Mouse (Mus musculus) cerebral cortex, adult 2 months (tissue): ENCODE results near the gene Vinac1.

ENCODE experiments used
- WGBS: fragments of 180-500 bp; shearing (Covaris S2); methylation state at CpG from one replicate; pipeline ENCODE4 v1.1.7; 2018; 5-methylcytosine and 5-hydroxymethylcytosine counted together

Vinac1 gene

DNA sequence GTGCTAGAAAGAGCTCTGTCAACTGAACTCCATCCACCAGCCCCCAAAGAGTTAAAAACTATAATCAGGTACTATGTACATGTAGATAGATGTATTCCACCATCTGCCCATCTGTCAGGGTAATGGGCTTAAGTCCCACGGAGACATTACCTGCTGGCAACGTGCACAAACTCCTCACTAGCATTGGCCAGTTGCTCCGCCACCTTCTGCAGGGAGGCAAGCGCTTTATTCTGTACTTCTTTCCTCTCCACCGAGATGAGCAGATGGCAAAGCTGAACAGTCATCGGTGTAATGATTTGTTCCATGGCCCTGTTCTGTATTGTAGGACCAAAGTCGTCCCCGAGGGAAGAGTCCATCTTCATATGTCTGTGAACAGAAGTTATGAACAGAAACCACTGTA lies at the start of gene Vinac1:
Gene Vinac1, minus strand, starts transcription at position 362 of the 400 bp plus-strand sequence.
- 78% methylated on average over 8 of the region's 8 CpGs for WGBS

DNA sequence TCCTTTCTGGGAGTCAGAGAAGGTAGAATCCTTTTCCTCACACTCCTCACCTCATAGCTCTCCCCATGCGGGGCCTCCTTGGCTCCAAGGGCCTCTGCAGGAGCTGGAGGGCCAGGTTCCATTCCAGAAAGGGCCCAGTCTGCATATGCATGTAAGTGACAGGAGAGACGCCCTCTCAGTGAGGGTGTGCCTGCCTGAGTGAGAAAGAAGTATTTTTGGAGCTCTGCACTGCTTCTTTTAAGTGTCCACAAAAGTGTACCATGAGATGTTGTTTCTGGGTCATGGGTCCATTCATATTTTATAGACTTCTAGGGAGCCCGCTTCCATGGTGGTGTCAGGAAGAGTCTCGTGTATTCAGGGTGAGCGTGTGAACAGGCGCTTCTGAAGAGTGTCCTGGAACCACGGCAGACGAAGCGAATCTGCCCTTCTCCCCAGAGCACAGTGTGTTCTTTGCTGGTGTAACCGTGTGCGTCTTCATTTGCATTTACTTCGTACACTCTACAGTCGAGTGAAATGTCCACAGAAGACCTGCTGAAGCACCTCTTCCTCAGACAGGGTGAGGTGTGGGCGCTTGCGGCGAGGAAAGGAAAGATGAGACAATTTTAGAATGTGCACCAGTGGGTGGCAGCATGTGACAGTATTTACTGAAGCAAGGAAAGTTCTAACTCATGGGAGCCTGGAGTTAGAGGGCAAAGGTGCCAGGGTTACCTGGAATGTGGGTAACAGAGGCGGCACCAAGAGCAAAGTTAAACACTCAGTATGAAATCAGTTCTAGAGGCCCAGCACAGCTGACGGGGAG lies 46.2 kb upstream of the Vinac1 start:
- 53% methylated on average over 18 of the region's 18 CpGs for WGBS

DNA sequence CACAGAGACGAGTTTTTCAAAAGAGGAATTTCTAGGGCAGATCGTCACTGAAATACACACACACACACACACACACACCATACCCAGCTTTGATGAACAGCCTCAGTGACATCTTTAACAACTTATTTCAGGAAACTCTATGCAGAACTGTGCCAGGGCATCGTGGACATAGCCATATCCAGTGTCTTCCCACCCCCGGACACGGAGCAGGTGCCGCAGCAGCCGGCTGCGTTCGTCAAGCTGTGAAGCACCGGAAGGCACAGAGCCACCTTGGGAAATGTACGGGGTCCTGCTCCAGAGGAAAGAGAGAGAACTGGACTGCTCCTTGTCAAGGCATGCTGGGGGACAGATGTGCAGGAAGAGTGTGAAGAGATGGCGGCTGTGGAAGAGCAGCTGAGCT lies 44.8 kb upstream of the Vinac1 start:
- WGBS, result 49% methylated on average over 12 of the region's 12 CpGs

DNA sequence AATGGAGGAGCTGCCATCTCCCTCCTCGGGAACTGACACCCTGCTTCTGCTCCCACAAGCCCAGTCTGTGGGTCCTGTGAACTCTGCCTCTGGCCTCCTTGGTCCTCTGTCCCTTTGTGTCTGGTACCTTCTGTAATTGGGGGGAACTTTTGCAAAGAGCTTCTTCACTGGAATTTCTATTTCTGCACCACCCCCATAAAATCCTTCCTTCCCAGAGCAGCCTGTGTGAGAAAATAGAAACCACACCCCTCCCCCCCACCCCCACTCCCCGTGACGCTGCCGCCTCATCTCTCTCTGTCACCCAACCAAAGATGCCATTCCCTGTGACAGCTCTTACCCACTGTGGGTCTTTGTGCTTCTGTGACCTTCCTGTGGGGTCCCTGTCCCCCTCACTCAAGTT lies 42.4 kb upstream of the Vinac1 start:
- WGBS, result 43% methylated on average over 4 of the region's 4 CpGs

DNA sequence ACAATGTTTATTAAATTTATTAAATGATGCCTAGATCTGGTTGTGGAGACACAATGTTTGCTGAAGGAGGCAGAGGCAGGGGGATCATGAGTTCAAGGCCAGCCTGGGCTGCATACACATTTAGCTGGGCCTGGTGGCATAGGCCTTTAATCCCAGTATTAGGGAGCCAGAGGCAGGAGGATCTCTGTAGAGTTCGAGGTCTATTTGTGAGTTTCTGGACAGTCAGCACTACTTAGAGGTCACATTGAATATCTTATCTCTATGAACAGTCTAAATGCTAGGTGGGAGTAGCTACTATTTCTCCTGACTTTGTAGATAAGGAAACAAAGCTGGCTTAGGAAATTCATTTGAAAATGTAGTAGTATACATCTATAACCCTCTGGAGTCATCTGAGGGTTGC lies 39.5 kb upstream of the Vinac1 start:
- 92% methylated on average over 1 of the region's 1 CpGs for WGBS

DNA sequence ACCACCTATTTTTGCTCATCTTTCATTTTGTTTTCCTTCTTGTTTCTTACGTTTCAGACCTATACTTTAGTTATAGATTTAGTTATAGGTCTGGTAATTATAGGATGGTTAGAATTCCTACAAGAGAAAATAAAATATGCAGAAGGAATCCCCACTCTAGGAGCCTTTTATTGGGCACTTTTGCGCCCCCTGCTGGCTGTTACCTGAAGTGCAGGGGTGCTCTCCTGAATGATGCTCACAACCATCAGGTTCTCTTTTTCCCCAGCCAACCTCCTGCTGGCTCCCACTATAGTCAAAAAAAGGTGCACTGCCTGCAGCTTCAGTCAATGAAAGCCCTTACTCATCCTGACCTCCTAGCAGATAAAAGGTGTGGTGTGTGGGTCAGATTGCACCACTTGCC lies 37.0 kb upstream of the Vinac1 start:
- 55% methylated on average over 2 of the region's 2 CpGs for WGBS

DNA sequence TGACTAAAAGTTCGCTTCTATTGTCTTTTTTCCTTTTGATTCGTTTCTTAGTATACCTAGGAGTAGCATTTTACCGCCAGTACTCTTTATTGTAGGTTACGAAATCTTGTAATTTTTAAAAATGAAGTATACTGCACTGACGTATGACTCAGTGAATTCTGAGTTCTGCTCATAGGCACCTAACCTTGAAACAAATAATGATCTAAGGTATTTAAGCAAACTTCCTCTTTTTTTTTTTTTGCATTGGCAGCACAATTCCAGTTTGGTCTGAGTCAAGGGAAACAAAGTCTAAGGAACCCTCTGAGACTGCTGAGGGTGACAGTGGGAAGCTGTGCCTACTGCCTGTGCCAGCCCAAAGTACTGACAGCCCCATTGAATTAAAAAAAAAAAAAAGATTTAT lies 35.5 kb upstream of the Vinac1 start:
- 90% methylated on average over 5 of the region's 5 CpGs for WGBS

DNA sequence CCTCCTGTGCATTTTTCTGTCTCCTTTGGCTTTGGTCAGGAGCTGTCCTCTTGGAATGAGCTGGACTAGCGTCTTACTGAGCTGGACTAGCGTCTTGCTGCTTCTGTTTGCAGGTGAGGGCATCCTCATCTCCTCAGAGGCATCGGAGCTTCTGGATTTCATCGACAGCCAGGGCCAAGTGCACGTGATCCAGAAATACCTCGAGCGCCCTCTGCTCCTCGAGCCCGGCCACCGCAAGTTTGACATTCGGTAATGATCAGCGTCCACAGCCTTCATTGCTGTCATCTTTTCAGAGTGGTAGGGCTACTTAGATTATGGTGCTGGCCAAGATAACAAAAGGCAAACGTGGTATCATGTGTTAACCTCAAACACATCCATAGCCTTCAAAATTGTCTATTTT lies 33.1 kb upstream of the Vinac1 start:
- WGBS, result 76% methylated on average over 13 of the region's 13 CpGs

DNA sequence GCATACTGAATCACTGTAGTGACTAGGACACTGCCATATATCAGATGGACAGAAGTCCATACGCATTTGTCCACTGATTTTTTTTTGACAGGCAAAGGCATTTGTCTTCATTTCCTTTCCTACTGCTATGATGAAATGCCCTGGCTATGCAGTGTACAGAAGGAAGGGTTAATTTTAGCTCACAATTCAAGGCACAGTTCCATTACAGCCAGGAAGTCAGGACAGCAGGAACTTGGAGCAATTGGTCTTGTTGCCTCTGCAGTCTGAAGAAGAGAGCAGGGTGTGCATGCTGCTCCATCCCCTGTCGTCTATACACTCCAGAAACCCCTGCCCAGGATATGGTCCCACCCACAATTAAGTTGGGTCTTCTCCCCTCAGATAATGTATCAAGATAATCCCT lies 31.2 kb upstream of the Vinac1 start:
- 71% methylated on average over 2 of the region's 2 CpGs for WGBS

DNA sequence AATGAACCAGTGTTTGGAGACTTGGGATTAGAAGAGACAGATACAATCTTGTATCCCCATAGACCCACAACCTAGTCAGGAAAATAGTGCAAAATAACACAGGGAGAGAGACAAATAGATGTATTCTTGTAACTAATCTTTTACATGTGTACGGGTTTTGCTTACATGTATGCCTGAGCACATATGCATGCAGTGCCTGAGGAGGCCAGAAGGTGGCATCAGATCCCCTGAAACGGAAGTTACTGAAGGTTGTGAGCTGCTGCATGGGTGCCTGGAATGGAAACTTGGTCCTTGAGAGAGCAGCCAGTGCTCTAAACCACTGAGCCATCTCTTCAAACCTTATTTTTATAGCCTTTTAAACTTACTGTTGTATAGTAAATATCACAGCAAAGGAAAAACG lies 30.3 kb upstream of the Vinac1 start:
- WGBS, result 83% methylated on average over 3 of the region's 3 CpGs

DNA sequence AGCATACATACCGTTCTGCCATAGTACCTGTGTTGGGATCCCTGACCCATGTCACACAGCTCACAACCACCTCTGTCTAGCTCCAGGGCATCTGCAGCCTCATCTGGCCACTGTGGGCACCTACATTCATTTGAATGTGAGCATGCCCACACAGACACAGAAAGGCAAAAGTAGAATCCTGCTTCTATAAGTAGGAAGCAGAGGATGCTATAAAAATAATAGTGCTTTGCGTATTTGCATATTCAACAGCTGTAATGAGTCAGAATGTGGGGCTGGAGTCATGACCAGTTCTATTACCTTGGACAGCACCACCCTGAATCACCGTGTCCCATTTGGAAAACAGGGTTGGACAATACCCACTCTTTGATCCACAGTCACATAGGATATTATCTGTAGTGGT lies 22.3 kb upstream of the Vinac1 start:
- WGBS, result 58% methylated on average over 3 of the region's 3 CpGs

DNA sequence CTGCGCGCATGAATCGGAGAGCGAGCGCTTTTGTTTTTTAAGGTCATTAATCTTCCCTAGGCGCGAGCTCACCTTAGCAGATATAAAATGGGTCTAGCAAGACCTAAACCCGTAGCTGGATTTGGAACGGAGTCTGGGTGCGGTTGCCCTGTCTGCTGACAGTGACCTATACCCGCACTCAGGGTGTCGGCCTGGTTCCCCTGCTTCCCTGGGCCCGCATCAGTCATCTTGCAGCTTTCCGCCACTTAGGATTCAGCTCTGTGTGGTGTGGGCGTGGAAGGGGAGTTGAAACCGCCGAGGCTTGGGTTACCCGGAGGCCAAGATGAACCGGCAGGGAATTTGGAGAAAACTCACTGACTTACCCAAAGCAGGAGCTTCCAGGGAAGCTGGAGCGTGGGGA lies 18.4 kb upstream of the Vinac1 start:
- under 1% methylated on average over 20 of the region's 20 CpGs for WGBS

DNA sequence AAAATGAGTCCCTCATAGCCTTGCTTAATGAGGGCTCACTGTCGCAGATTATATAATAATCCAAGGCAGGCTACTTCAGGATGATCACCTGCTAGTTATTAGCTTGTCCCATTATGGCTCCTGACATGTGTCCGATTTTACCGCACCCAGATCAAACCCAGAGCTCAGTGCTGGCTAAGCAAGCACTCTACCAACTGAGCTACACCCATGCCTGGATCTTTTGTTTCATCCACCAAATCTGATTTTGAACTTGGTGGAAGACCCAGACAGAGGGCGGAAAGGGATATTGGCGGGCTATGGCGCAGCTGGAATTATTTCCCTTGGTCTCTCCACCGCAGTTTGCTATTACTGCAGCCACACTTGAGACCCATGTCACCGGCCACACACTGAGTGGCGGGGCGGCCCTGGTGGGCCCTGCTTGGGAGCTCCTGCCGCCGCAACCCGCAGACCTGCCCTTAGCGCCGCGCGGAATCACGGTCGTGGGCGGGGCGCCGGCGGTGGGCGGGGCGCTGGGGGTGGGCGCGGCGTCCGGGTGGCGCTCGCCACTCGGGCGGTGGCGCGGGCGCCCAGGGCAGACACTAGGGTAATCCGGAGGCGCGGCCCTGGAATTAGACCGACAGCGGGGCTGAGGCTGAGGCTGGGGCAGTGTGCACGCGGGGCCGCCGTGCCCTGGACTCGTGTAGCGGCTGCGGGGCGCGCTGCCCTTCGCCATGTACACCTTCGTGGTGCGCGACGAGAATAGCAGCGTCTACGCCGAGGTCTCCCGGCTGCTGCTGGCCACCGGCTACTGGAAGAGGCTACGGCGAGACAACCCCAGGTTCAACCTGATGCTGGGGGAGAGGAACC lies 17.7 kb upstream of the Vinac1 start, which contains the start of gene Ttl:
Gene Ttl, plus strand, starts transcription at position 506 of the 846 bp plus-strand sequence.
- under 1% methylated on average over 62 of the region's 62 CpGs for WGBS

DNA sequence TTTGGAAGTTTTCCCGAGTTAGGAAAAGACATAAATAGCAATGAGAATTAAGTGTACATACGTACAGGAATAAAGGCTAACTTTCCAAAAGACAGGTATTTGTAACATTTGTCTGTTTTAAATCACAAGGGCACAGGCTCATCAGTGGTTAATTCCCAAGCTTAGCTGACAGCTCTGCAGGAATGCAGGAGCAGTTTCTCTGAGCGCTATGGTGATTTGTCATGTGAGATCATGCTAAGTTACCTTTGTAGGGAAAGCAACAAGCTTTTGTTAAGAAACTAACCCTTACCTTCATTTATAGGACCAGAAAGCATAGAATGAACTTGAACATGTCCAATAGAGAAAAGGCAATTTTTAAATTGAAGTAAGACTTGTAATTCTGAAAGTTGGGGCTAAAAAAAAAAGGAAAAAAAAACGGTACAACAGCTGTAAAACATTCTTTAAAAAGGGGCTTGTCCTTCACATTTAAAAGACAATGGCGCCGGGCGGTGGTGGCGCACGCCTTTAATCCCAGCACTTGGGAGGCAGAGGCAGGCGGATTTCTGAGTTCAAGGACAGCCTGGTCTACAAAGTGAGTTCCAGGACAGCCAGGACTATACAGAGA lies 13.6 kb upstream of the Vinac1 start:
- 85% methylated on average over 10 of the region's 10 CpGs for WGBS

DNA sequence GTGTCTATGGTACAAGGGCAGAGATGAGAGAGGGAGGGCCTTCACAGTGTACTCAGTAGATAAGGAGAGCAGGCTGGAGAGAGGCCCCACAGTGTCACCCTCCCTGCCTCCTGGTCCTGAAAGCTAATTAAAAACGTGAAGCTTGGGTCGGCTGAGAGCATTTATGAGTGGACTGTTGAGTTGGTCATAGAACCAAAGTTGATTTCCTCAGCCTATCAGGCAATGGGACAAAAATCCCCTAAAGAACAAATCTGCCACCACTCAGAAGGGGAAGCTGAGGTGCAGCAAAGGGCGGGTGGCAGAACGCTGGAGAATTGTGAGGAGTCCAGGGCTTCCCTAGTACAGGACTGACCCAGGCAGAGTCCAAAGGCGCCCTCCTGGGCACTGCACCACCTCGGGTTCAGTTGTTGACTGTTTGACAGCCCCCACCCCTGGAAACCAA lies 10.0 kb upstream of the Vinac1 start:
- 90% methylated on average over 6 of the region's 6 CpGs for WGBS

DNA sequence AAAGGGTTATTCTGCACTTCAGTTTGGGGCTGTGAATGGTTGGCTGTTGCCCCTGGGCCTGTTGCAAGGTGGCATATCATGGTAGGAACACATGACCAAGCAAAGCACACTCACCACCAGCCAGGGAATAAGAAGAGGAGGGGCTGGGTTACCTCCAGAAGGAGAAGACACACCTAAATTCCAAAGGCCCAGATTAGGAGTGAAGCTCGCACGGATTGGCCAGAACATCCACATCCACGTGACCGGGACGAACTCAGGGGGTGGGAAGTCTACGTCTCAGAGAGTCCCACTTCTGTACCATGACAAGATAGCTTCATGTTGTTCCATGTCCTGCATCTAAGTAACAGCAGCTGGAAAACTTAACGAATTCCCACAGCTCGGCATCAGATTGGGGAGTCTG lies 9.3 kb upstream of the Vinac1 start:
- WGBS, result 97% methylated on average over 8 of the region's 8 CpGs

DNA sequence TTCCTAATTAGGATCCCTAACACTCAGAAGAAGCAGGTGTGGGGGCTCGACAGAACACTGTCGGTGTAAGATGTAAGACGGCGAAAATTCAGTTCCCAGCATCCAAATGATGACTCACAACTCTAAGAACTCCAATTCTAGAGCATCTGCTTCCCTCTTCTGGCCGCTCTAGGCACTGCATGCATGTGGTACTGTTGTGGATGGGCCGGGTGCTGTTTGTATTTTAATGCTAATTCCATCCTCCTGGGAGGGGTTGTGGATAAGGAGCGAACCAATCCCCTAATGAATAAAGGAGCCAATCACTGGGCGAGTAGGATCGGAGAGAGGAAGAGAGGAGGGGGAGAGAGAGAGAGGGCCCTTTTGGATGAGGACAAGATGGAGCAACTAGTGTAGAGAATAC lies 8.6 kb upstream of the Vinac1 start:
- WGBS, result 50% methylated on average over 9 of the region's 9 CpGs

DNA sequence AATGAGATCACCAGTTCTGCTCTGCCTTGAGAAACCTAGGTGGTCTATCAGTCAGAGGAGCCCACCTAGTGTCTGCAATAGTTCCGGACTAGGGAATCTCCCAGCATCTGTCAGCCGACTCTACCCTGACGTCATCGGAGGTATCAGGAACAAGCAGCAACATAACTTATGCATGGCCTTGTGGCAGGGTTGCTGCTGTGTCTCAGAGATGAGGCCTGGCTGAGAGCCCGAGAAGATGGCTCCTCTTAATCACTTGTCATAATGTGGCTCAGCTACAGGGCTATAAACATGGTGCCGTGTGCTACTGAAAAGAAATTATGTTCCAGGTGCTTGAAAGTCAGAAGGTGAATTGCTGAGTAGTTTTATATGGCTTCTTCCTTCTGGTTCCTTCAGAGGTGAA lies 7.8 kb upstream of the Vinac1 start:
- WGBS, result 91% methylated on average over 6 of the region's 6 CpGs

DNA sequence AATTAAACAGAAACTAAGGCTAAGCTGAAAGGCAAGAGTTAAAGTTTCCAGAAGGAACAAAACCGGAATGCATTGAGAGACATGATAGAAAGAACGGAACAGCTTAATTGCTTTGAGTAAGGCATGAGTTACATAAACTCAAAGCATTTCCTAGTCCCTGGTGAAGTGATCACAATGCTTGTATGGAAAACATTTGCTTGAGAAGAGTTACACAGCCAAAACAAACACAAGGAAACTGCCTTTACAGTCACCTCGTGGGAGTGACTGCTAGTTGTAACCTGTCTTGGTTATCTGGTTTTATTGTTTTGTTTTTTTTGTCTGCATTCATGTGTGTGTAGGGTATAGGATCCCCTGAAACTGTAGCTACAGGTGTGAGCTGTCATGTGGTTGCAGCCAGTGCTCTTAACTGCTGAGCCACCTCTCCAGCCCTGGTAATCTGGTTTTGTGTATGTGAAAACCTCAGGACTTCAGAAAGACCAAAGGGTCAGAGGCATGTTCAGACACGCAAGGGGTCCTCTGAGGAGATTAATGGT lies 4.5 kb upstream of the Vinac1 start:
- WGBS, result 70% methylated on average over 4 of the region's 4 CpGs

DNA sequence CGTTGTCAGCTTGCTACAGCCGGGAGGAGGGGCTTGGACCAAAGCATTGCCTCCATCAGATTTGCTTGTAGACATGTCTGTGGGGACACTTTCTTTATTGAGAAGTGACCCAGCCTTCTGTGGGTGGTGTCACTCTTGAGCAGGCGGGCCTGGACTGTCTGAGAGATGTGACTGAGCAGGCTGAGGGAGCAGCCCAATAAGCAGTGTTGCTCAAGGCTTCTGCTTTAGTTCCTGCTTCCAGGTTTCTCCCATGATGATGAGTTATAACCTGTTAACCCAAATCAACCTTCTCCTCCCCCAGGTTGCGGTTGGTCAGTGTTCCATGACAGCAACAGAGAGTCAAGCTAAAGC lies 1.2 kb downstream of the Vinac1 start:
- WGBS, result 89% methylated on average over 4 of the region's 4 CpGs

DNA sequence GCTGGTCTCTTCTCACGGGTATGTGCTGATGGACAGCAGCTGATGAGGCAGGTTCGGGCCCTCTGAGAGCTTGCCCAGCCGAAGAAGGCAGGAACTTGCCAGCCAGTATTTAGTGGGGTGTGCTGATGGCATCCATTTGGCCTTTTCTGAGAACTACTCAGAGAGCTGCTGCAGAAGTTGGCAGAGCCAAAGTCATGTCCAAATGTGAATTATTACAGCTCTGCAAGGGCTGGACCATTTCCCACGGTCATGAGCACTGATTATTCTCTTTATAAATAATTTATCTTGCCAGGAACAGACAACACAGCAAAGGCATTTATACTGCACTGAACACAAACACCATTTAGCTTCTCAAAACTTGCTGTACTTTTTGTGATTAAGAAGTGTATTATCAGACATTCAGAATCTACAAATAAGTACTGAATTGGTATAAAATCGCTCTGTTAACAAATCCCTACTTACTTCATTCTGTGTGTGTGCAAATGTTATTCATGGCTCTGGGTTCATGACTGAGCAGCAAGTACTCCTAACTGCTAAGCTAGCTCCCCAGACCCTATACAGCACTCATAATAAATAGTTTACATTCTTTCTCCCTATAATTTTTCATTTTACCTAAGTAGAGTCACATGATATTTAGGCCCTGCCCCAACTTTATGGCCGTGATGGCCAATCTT lies 1.7 kb downstream of the Vinac1 start:
- 64% methylated on average over 6 of the region's 6 CpGs for WGBS

DNA sequence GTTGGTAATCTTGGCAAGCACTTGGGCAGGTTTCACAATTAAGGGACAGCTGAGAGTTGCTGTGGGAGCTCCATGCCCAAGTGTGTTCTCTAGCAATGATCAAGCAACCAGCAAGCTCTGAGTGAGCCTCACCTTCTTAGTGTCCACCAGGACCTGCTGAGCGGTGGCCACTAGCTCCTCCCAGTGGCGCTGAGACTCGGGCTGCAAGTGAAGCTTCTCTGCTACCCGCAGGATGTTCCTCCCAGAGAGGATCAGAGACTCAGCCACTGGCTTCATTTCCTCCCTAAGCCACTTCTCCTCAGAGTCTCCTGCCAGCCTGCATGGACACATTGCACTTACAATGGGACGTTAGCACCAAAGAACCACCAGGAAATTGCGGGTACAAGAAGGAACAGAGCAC lies 7.4 kb downstream of the Vinac1 start:
- WGBS, result 52% methylated on average over 6 of the region's 6 CpGs
